Mouse (Mus musculus): ENCODE measurements around the gene Rnf111. TPM values are rescaled to one million over a fixed set of nuclear protein-coding genes. Genes with fewer than 3 reads are reported as not detected.

The Rnf111 gene
- polyA plus RNA-seq, 1 experiment from 2014 or later = 27.7 TPM

- no peak for DNase-seq (ENCODE audit: extremely low spot score, low spot score)
- Histone ChIP-seq H3K9me3 (no peaks in the 10 kb centered on the region), H3K4me1 (no peaks in the 10 kb centered on the region), H3K4me3 (no peak overlapping the region), H3K36me3 (replicated peaks) (peaks cover 11% of the 10 kb centered on the region), H3K27me3 (ENCODE audit: poor library complexity, severe bottlenecking) (no peaks in the 10 kb centered on the region), H3K27ac (no peak overlapping the region)
- 87% methylated on average over 18 of the region's 18 CpGs for WGBS
These were observed 118.4 kb downstream of the Rnf111 start for GRCm38 (mm10) chr9:70384958-70385728.

GRCm38 (mm10) chr9:70384494-70384893, 119.0 kb downstream of the Rnf111 start:
- H3K27ac ChIP-seq = no peak overlapping the region
- H3K4me3 ChIP-seq = no peak overlapping the region
- peaks cover 11% of the 10 kb centered on the region for H3K36me3 ChIP-seq (replicated peaks)
- H3K9me3 ChIP-seq = no peaks in the 10 kb centered on the region
- DNase-seq (ENCODE audit: extremely low spot score, low spot score) = no peak
- 96% methylated on average over 4 of the region's 4 CpGs for WGBS
- H3K27me3 ChIP-seq (ENCODE audit: poor library complexity, severe bottlenecking) = no peaks in the 10 kb centered on the region
- no peaks in the 10 kb centered on the region for H3K4me1 ChIP-seq

- H3K27ac ChIP-seq = no peak overlapping the region
- 79% methylated on average over 10 of the region's 10 CpGs for WGBS
- DNase-seq (ENCODE audit: extremely low spot score, low spot score) = no peak
- H3K36me3 ChIP-seq (replicated peaks) = peaks cover 15% of the 10 kb centered on the region
- H3K4me3 ChIP-seq = no peak overlapping the region
- H3K9me3 ChIP-seq = no peaks in the 10 kb centered on the region
- no peaks in the 10 kb centered on the region for H3K4me1 ChIP-seq
- no peaks in the 10 kb centered on the region for H3K27me3 ChIP-seq (ENCODE audit: poor library complexity, severe bottlenecking)
These were observed 119.8 kb downstream of the Rnf111 start for GRCm38 (mm10) chr9:70383750-70384149.

GRCm38 (mm10) chr9:70382091-70382490, 121.4 kb downstream of the Rnf111 start:
- H3K4me3 ChIP-seq = no peak overlapping the region
- no peak for DNase-seq (ENCODE audit: extremely low spot score, low spot score)
- 89% methylated on average over 12 of the region's 12 CpGs for WGBS
- H3K4me1 ChIP-seq = no peaks in the 10 kb centered on the region
- no peaks in the 10 kb centered on the region for H3K9me3 ChIP-seq
- no peak overlapping the region for H3K27ac ChIP-seq
- H3K36me3 ChIP-seq (replicated peaks) = peaks cover 32% of the 10 kb centered on the region
- H3K27me3 ChIP-seq (ENCODE audit: poor library complexity, severe bottlenecking) = no peaks in the 10 kb centered on the region

- Histone ChIP-seq H3K27ac (no peak overlapping the region), H3K9me3 (no peaks in the 10 kb centered on the region), H3K36me3 (replicated peaks) (peaks cover 34% of the 10 kb centered on the region), H3K27me3 (ENCODE audit: poor library complexity, severe bottlenecking) (no peaks in the 10 kb centered on the region), H3K4me1 (no peaks in the 10 kb centered on the region), H3K4me3 (no peak overlapping the region)
- no peak for DNase-seq (ENCODE audit: extremely low spot score, low spot score)
- WGBS = 88% methylated on average over 7 of the region's 7 CpGs
These were observed 123.7 kb downstream of the Rnf111 start for GRCm38 (mm10) chr9:70379502-70380467.

Small RNA genes lying within 50 kb of the gene (microRNA-seq; reads per million reads assigned to microRNA genes)
- 9.3 reads per million, percentile 20 among the genes with 10 or more reads in this experiment for gene Mir5626

Other genes with a start within 250 kb of the Rnf111 start
- 226 and 234 TPM in 2 replicates for gene Ccnb2, start 82.2 kb downstream of the Rnf111 start, polyA plus RNA-seq (2016; fragmentation: Nextera tagmentation; extraction: Ambion mirVana)
- 61.0 and 61.7 TPM in 2 replicates for gene Sltm, start 39.0 kb upstream of the Rnf111 start, polyA plus RNA-seq (2016; fragmentation: Nextera tagmentation; extraction: Ambion mirVana)
- gene Gm10642, start 152.5 kb upstream of the Rnf111 start, polyA plus RNA-seq (2016; fragmentation: Nextera tagmentation; extraction: Ambion mirVana) = 0.30 TPM in 1 of 2 replicates, not detected in the other
- 3.7 and 4.2 TPM in 2 replicates for gene Mindy2, start 153.4 kb upstream of the Rnf111 start, polyA plus RNA-seq (2016; fragmentation: Nextera tagmentation; extraction: Ambion mirVana)
- 60.6 and 63.5 TPM in 2 replicates for gene Adam10, start 175.3 kb upstream of the Rnf111 start, polyA plus RNA-seq (2016; fragmentation: Nextera tagmentation; extraction: Ambion mirVana)